Mouse (Mus musculus) midbrain, embryonic 13.5 days (tissue): Measurements from ENCODE around the gene 5730596B20Rik. TPM values are rescaled to one million over a fixed set of nuclear protein-coding genes. Genes with fewer than 3 reads are reported as not detected.

Experiments
- microRNA counts: library from miRNA; unstranded; fragments of <30 nt; microRNA quantifications from one replicate; lab custom pipeline; 2016
- microRNA-seq: library from miRNA; unstranded; fragments of <30 nt; microRNA quantifications from one replicate; pipeline ENCODE4, GENCODE M21; 2016
- polyA plus RNA-seq: library from polyadenylated mRNA; unstranded; fragments of >200 nt; fragmentation: Nextera tagmentation; extraction: Ambion mirVana; gene quantifications from 2 replicates; pipeline ENCODE4 v1.2.1, GENCODE M21; 2015

The 5730596B20Rik gene
- polyA plus RNA-seq, 1 experiment from 2014 or later, result not detected

MicroRNA genes within 50 kb of the gene (microRNA counts, 519-probe panel; counts per million panel counts)
- microRNA mmu-miR-196b (lab: Ali Mortazavi, UCI), result 110 counts per million, percentile 56 among the panel's probes with 10 or more counts

Small RNA genes within 50 kb of the gene (microRNA-seq; reads per million reads assigned to microRNA genes)
- gene Mir196b, result 23.1 reads per million, percentile 36 among the genes with 10 or more reads in this experiment

Other genes starting within 250 kb of the 5730596B20Rik start
- 5.3 and 5.4 TPM in 2 replicates for gene Skap2, start 164.9 kb upstream of the 5730596B20Rik start, polyA plus RNA-seq
- 0.07 and 0.09 TPM in 2 replicates for gene Hoxa1, start 19.2 kb upstream of the 5730596B20Rik start, polyA plus RNA-seq
- gene Hoxa2, start 12.7 kb upstream of the 5730596B20Rik start, polyA plus RNA-seq, result 0.18 TPM in 1 of 2 replicates, not detected in the other
- gene Hoxa4, start 14.3 kb downstream of the 5730596B20Rik start, polyA plus RNA-seq, result not detected in 2 replicates
- gene Hoxa5, start 27.1 kb downstream of the 5730596B20Rik start, polyA plus RNA-seq, result 0.08 and 0.17 TPM in 2 replicates
- not detected in 2 replicates for gene Hoxa6, start 31.2 kb downstream of the 5730596B20Rik start, polyA plus RNA-seq
- gene Hoxa3, start 35.8 kb downstream of the 5730596B20Rik start, polyA plus RNA-seq, result not detected in 2 replicates
- gene Gm28308, start 35.8 kb downstream of the 5730596B20Rik start, polyA plus RNA-seq, result not detected in 2 replicates
- not detected in 2 replicates for gene Hoxa7, start 44.4 kb downstream of the 5730596B20Rik start, polyA plus RNA-seq
- gene Hoxa9, start 53.6 kb downstream of the 5730596B20Rik start, polyA plus RNA-seq, result not detected in 2 replicates
- 0.30 TPM in 1 of 2 replicates, not detected in the other for gene Hoxa10, start 63.4 kb downstream of the 5730596B20Rik start, polyA plus RNA-seq
- gene Hoxa11, start 68.3 kb downstream of the 5730596B20Rik start, polyA plus RNA-seq, result not detected in 2 replicates
- not detected in 2 replicates for gene Hoxa13, start 83.4 kb downstream of the 5730596B20Rik start, polyA plus RNA-seq
- gene Evx1, start 136.0 kb downstream of the 5730596B20Rik start, polyA plus RNA-seq, result 0.50 and 0.93 TPM in 2 replicates